Mouse (Mus musculus) MEL (cell line): ENCODE measurements around the gene Sc5d. TPM values are rescaled to one million over a fixed set of nuclear protein-coding genes. Genes with fewer than 3 reads are reported as not detected.
A peak's percentile ranks its signal among the peaks of the same experiment; 100 is the strongest.

Experiments
- DNase-seq: peaks from one replicate; pipeline ENCODE4 v3.0.0; 2011; ENCODE audit warnings: low read depth, low spot score
- H3K27ac ChIP-seq: 2 replicates; pipeline ENCODE4 v1.5.1; 2012; ENCODE audit warnings: low read depth, mild to moderate bottlenecking, control low read depth, low read length, moderate library complexity; ENCODE audit not compliant: control insufficient read depth
- H3K27me3 ChIP-seq, 2 experiments: fragments of 150-350 bp in 1 of 2; sonication (generic) in 1 of 2; 2 replicates each; pipeline ENCODE4 v1.6.1; 2012; ENCODE audit warnings: low read length in 2 of 2, mild to moderate bottlenecking in 2 of 2, improper control_type of control experiment in 1 of 2, moderate library complexity in 1 of 2; ENCODE audit not compliant: insufficient read depth in 2 of 2, control insufficient read depth in 1 of 2
- H3K36me3 ChIP-seq, 2 experiments: 2 replicates each; pipeline ENCODE4 v1.6.1; 2012 to 2014; ENCODE audit warnings: low read length in 2 of 2, improper control_type of control experiment in 1 of 2, inconsistent platforms in 1 of 2, mild to moderate bottlenecking in 1 of 2; ENCODE audit not compliant: insufficient read depth in 2 of 2, control insufficient read depth in 1 of 2
- H3K4me1 ChIP-seq, 2 experiments: fragments of 150-350 bp in 1 of 2; sonication (generic) in 1 of 2; 2 replicates each; pipeline ENCODE4 v1.6.1; 2012; ENCODE audit warnings: low read length in 2 of 2, improper control_type of control experiment in 1 of 2, mild to moderate bottlenecking in 1 of 2; ENCODE audit not compliant: insufficient read depth in 2 of 2, control insufficient read depth in 1 of 2
- H3K4me3 ChIP-seq, 2 experiments: fragments of 150-350 bp in 1 of 2; sonication (generic) in 1 of 2; 2 replicates each; pipeline ENCODE4 v1.5.1; 2012; ENCODE audit warnings: low read depth in 2 of 2, low read length in 2 of 2, mild to moderate bottlenecking in 2 of 2, moderate library complexity in 2 of 2, control low read depth in 1 of 2, improper control_type of control experiment in 1 of 2; ENCODE audit not compliant: control insufficient read depth in 1 of 2, insufficient read depth in 1 of 2
- H3K79me2 ChIP-seq: 2 replicates; pipeline ENCODE4 v1.6.1; 2012; ENCODE audit warnings: mild to moderate bottlenecking, low read length, moderate library complexity; ENCODE audit not compliant: control insufficient read depth, poor library complexity, insufficient read depth
- H3K9ac ChIP-seq: 2 replicates; pipeline ENCODE4 v1.6.1; 2012; ENCODE audit warnings: low read depth, mild to moderate bottlenecking, control low read depth, low read length, moderate library complexity; ENCODE audit not compliant: control insufficient read depth, poor library complexity, severe bottlenecking
- H3K9me3 ChIP-seq: fragments of 150-350 bp; sonication (generic); replicated peaks from 2 replicates; pipeline ENCODE4 v1.6.1; 2012; ENCODE audit warnings: mild to moderate bottlenecking, low read length, improper control_type of control experiment, moderate library complexity; ENCODE audit not compliant: insufficient read depth
- CHD1 ChIP-seq: IDR thresholded peaks from 2 replicates; pipeline ENCODE4 v1.6.1; 2012; ENCODE audit warnings: low read depth, mild to moderate bottlenecking, inconsistent platforms, low read length, improper control_type of control experiment
- CHD2 ChIP-seq: IDR thresholded peaks from 2 replicates; pipeline ENCODE4 v1.6.1; 2011; ENCODE audit warnings: low read length, improper control_type of control experiment
- CTCF ChIP-seq, 3 experiments: IDR thresholded peaks in 2 of 3; conservative IDR thresholded peaks in 1 of 3; 2 replicates each; pipeline ENCODE4 v1.5.1; 2011 to 2012; ENCODE audit warnings: low read length in 3 of 3, low read depth in 2 of 3, mild to moderate bottlenecking in 2 of 3, improper control_type of control experiment in 1 of 3, inconsistent platforms in 1 of 3, mixed read lengths in 1 of 3, moderate library complexity in 1 of 3; ENCODE audit not compliant: control insufficient read depth in 1 of 3, insufficient read depth in 1 of 3, poor library complexity in 1 of 3, severe bottlenecking in 1 of 3
- E2F4 ChIP-seq: IDR thresholded peaks from 2 replicates; pipeline ENCODE4 v1.6.1; 2011; ENCODE audit warnings: low read depth, low read length, improper control_type of control experiment, borderline replicate concordance
- EP300 ChIP-seq, 2 experiments: IDR thresholded peaks; 2 replicates each; pipeline ENCODE4 v1.6.1; 2011; ENCODE audit warnings: improper control_type of control experiment in 2 of 2, low read length in 2 of 2, low read depth in 1 of 2, mild to moderate bottlenecking in 1 of 2
- GABPA ChIP-seq: IDR thresholded peaks from 2 replicates; pipeline ENCODE4 v1.6.1; 2012; ENCODE audit warnings: low read depth, mild to moderate bottlenecking, inconsistent platforms, low read length, improper control_type of control experiment, moderate library complexity
- GATA1 ChIP-seq: IDR thresholded peaks from 2 replicates; pipeline ENCODE4 v1.6.1; 2011; ENCODE audit warnings: low read depth, low read length, improper control_type of control experiment
- KAT2A ChIP-seq: conservative IDR thresholded peaks from 2 replicates; pipeline ENCODE4 v1.6.1; 2012; ENCODE audit warnings: low read depth, low read length, improper control_type of control experiment, inconsistent platforms
- MAFK ChIP-seq: IDR thresholded peaks from 2 replicates; pipeline ENCODE4 v1.6.1; 2011; ENCODE audit warnings: low read depth, mild to moderate bottlenecking, low read length, improper control_type of control experiment, borderline replicate concordance
- MAX ChIP-seq: IDR thresholded peaks from 2 replicates; pipeline ENCODE4 v1.6.1; 2011; ENCODE audit warnings: low read length, improper control_type of control experiment
- MXI1 ChIP-seq: IDR thresholded peaks from 2 replicates; pipeline ENCODE4 v1.6.1; 2011; ENCODE audit warnings: mild to moderate bottlenecking, low read depth, low read length, improper control_type of control experiment
- MYB ChIP-seq: IDR thresholded peaks from 2 replicates; pipeline ENCODE4 v1.6.1; 2011; ENCODE audit warnings: mild to moderate bottlenecking, low read depth, low read length, improper control_type of control experiment
- NELFE ChIP-seq: IDR thresholded peaks from 2 replicates; pipeline ENCODE4 v1.6.1; 2011; ENCODE audit warnings: low read depth, low read length, improper control_type of control experiment
- POLR2A ChIP-seq, 2 experiments: IDR thresholded peaks; 2 replicates each; pipeline ENCODE4 v1.6.1; 2011 to 2012; ENCODE audit warnings: low read length in 2 of 2, mild to moderate bottlenecking in 2 of 2, control low read depth in 1 of 2, improper control_type of control experiment in 1 of 2, low read depth in 1 of 2, moderate library complexity in 1 of 2; ENCODE audit not compliant: control insufficient read depth in 1 of 2, insufficient read depth in 1 of 2, poor library complexity in 1 of 2
- POLR2AphosphoS2 ChIP-seq: IDR thresholded peaks from 2 replicates; pipeline ENCODE4 v1.6.1; 2011; ENCODE audit warnings: low read length, improper control_type of control experiment
- POLR2AphosphoS5 ChIP-seq: IDR thresholded peaks from 2 replicates; pipeline ENCODE4 v1.6.1; 2012; ENCODE audit warnings: low read depth, borderline replicate concordance, mild to moderate bottlenecking, inconsistent platforms, low read length, moderate library complexity, mixed read lengths
- RAD21 ChIP-seq: IDR thresholded peaks from 2 replicates; pipeline ENCODE4 v1.6.1; 2011; ENCODE audit warnings: mild to moderate bottlenecking, low read depth, low read length, improper control_type of control experiment
- RCOR1 ChIP-seq: IDR thresholded peaks from 2 replicates; pipeline ENCODE4 v1.6.1; 2012; ENCODE audit warnings: low read depth, mild to moderate bottlenecking, inconsistent platforms, low read length, improper control_type of control experiment
- SIN3A ChIP-seq: IDR thresholded peaks from 2 replicates; pipeline ENCODE4 v1.6.1; 2012; ENCODE audit warnings: low read length, improper control_type of control experiment, inconsistent platforms
- SMC3 ChIP-seq: IDR thresholded peaks from 2 replicates; pipeline ENCODE4 v1.6.1; 2011; ENCODE audit warnings: low read depth, low read length, improper control_type of control experiment
- TBP ChIP-seq: IDR thresholded peaks from 2 replicates; pipeline ENCODE4 v1.8.0; 2011; ENCODE audit warnings: low read depth, low read length, improper control_type of control experiment
- TCF12 ChIP-seq: IDR thresholded peaks from 2 replicates; pipeline ENCODE4 v1.6.1; 2014; ENCODE audit warnings: low read depth, mild to moderate bottlenecking, inconsistent platforms, low read length, improper control_type of control experiment, moderate library complexity
- UBTF ChIP-seq: IDR thresholded peaks from 2 replicates; pipeline ENCODE4 v1.6.1; 2012; ENCODE audit warnings: low read depth, mild to moderate bottlenecking, inconsistent platforms, low read length, improper control_type of control experiment, moderate library complexity, borderline replicate concordance; ENCODE audit not compliant: insufficient read depth
- USF1 ChIP-seq: IDR thresholded peaks from 2 replicates; pipeline ENCODE4 v1.6.1; 2014; ENCODE audit warnings: low read depth, mild to moderate bottlenecking, inconsistent platforms, low read length, improper control_type of control experiment, moderate library complexity
- USF2 ChIP-seq, 2 experiments: IDR thresholded peaks; 2 replicates each; pipeline ENCODE4 v1.6.1; 2011 to 2012; ENCODE audit warnings: improper control_type of control experiment in 2 of 2, low read length in 2 of 2, borderline replicate concordance in 1 of 2, inconsistent platforms in 1 of 2, low read depth in 1 of 2, mild to moderate bottlenecking in 1 of 2; ENCODE audit not compliant: insufficient read depth in 1 of 2
- ZC3H11A ChIP-seq: IDR thresholded peaks from 2 replicates; pipeline ENCODE4 v1.6.1; 2012; ENCODE audit warnings: low read depth, mild to moderate bottlenecking, inconsistent platforms, low read length, improper control_type of control experiment
- ZKSCAN1 ChIP-seq: IDR thresholded peaks from 2 replicates; pipeline ENCODE4 v1.6.1; 2012; ENCODE audit warnings: low read depth, mild to moderate bottlenecking, inconsistent platforms, low read length, improper control_type of control experiment, moderate library complexity
- polyA plus RNA-seq, 2 experiments: library from polyadenylated mRNA; stranded (reverse) in 1 of 2; unstranded in 1 of 2; fragments of >175 nt in 1 of 2; fragments of >200 nt in 1 of 2; gene quantifications; 2 replicates each; pipeline versions ENCODE4 v1.2.1 to v1.2.4; 2012; ENCODE audit warnings: low replicate concordance in 2 of 2, low read depth in 1 of 2; ENCODE audit not compliant: insufficient read length in 2 of 2, insufficient read depth in 1 of 2, missing spikeins in 1 of 2
- total RNA-seq: library from RNA; depleted of rRNA; stranded (reverse); fragments of 300-350 nt; gene quantifications from 2 replicates; pipeline ENCODE4 v1.2.3, GENCODE M21; 2012

Gene Sc5d
- total and polyA plus RNA-seq, 3 experiments = 17.9 to 24.2 TPM; not detected in 1

- no peak overlapping the region for H3K27ac ChIP-seq
- no peaks in the 10 kb centered on the region for H3K9me3 ChIP-seq
- DNase-seq = no peak
- TF ChIP-seq MYB (no peak), TCF12 (no peak), EP300 (IDR thresholded peaks at IDR 0.05; ENCODE audit: low read depth in 1 of 2, low read length in 2 of 2) (no peak), SIN3A (no peak), POLR2AphosphoS2 (no peak), CHD2 (no peak), CHD1 (no peak), POLR2AphosphoS5 (no peak), ZC3H11A (no peak), NELFE (no peak)
- TF ChIP-seq, all 39 proteins: peak for 0
- H3K79me2 ChIP-seq = no peaks in the 10 kb centered on the region
- H3K4me1 ChIP-seq = 0 out of 4 replicates have a peak, but pooled peaks cover 0 to 1% of the 10 kb centered on the region in 2 experiments
- H3K4me3 ChIP-seq = no peak overlapping the region
- no peaks in the 10 kb centered on the region; a peak in 1 of 4 replicates for H3K36me3 ChIP-seq
- no peaks in the 10 kb centered on the region for H3K27me3 ChIP-seq
- no peak overlapping the region for H3K9ac ChIP-seq
These were observed 23.0 kb downstream of the Sc5d start for GRCm38 (mm10) chr9:42241021-42241420.

GRCm38 (mm10) chr9:42240583-42240992 lies 23.5 kb downstream of the Sc5d start:
- no peaks in the 10 kb centered on the region for H3K79me2 ChIP-seq
- no peak overlapping the region for H3K27ac ChIP-seq
- H3K4me3 ChIP-seq = no peak overlapping the region
- H3K36me3 ChIP-seq = no peaks in the 10 kb centered on the region; a peak in 1 of 4 replicates
- no peaks in the 10 kb centered on the region for H3K27me3 ChIP-seq
- H3K9me3 ChIP-seq = no peaks in the 10 kb centered on the region
- TF ChIP-seq POLR2A (IDR thresholded peaks at IDR 0.05; ENCODE audit: control insufficient read depth in 1 of 2, insufficient read depth in 1 of 2, low read depth in 1 of 2, low read length in 2 of 2, poor library complexity in 1 of 2) (no peak), CTCF (IDR thresholded peaks at IDR 0.05 in 2 of 3, conservative IDR thresholded peaks at IDR 0.05 in 1 of 3; ENCODE audit: control insufficient read depth in 1 of 3, insufficient read depth in 1 of 3, low read depth in 2 of 3, low read length in 3 of 3, poor library complexity in 1 of 3, severe bottlenecking in 1 of 3) (peak; percentile 22 to 35 (median 32)), RAD21 (peak; percentile 31), SMC3 (peak; percentile 26)
- H3K9ac ChIP-seq = no peak overlapping the region
- H3K4me1 ChIP-seq = no peaks in the 10 kb centered on the region
- no peak for DNase-seq

- TF ChIP-seq CHD2 = no peak
- TF ChIP-seq NELFE = no peak
- no peak for TF ChIP-seq POLR2AphosphoS5
- TF ChIP-seq MAFK = no peak
- no peak for TF ChIP-seq KAT2A
- no peak for TF ChIP-seq GABPA
- TF ChIP-seq MXI1 = no peak
- no peak for TF ChIP-seq MAX
- TF ChIP-seq GATA1 = no peak
- no peak for TF ChIP-seq TBP
- TF ChIP-seq UBTF = no peak
- TF ChIP-seq USF2 (IDR thresholded peaks at IDR 0.05; ENCODE audit: borderline replicate concordance in 1 of 2, insufficient read depth in 1 of 2, low read depth in 1 of 2, low read length in 2 of 2) = no peak
- TF ChIP-seq USF1 = no peak
- TF ChIP-seq ZKSCAN1 = no peak
- TF ChIP-seq RAD21 = no peak
- no peak for TF ChIP-seq E2F4
- no peak for TF ChIP-seq RCOR1
- TF ChIP-seq POLR2A (IDR thresholded peaks at IDR 0.05; ENCODE audit: control insufficient read depth in 1 of 2, insufficient read depth in 1 of 2, low read depth in 1 of 2, low read length in 2 of 2, poor library complexity in 1 of 2) = no peak
- H3K36me3 ChIP-seq = no peaks in the 10 kb centered on the region; a peak in 1 of 4 replicates
- H3K79me2 ChIP-seq = no peaks in the 10 kb centered on the region
- no peaks in the 10 kb centered on the region for H3K4me1 ChIP-seq
- H3K9ac ChIP-seq = no peak overlapping the region
- no peak overlapping the region for H3K4me3 ChIP-seq
- H3K9me3 ChIP-seq = no peaks in the 10 kb centered on the region
- no peak overlapping the region for H3K27ac ChIP-seq
- no peak for DNase-seq
- no peaks in the 10 kb centered on the region for H3K27me3 ChIP-seq
These were observed 25.2 kb downstream of the Sc5d start for GRCm38 (mm10) chr9:42238827-42239226.
